Mouse (Mus musculus) forebrain, postnatal 0 days (tissue): ENCODE results near the gene Ctsk. TPM values are rescaled to one million over a fixed set of nuclear protein-coding genes. Genes with fewer than 3 reads are reported as not detected.
"Not testable (repeated sequence)": the region's sequence is repeated elsewhere in the genome, so short reads cannot be mapped to it uniquely, and the experiment has no call there.

Experiments used
- ATAC-seq: fragments of 200-750 bp; cut with Nextera tagmentation; 2 replicates; pipeline ENCODE4 v1.8.0; 2017; ENCODE audit warnings: mild to moderate bottlenecking, moderate library complexity
- DNase-seq: peaks from one replicate; pipeline ENCODE4 v3.0.0-alpha.2; 2015
- H3K27ac ChIP-seq: fragments of 300-500 bp; sonication (generic); 2 replicates; pipeline ENCODE4 v1.5.1; 2014; ENCODE audit warnings: low read depth, mild to moderate bottlenecking, antibody characterized with exemption, low read length, moderate library complexity, mixed read lengths
- H3K27me3 ChIP-seq: fragments of 300-500 bp; sonication (generic); 2 replicates; pipeline ENCODE4 v1.6.1; 2014; ENCODE audit warnings: mild to moderate bottlenecking, low read length, mixed read lengths; ENCODE audit not compliant: insufficient read depth
- H3K36me3 ChIP-seq: fragments of 300-500 bp; sonication (generic); 2 replicates; pipeline ENCODE4 v1.6.1; 2014; ENCODE audit warnings: mild to moderate bottlenecking, moderate library complexity; ENCODE audit not compliant: insufficient read depth
- H3K4me1 ChIP-seq: fragments of 300-500 bp; sonication (generic); 2 replicates; pipeline ENCODE4 v1.6.1; 2014; ENCODE audit warnings: antibody characterized with exemption; ENCODE audit not compliant: insufficient read depth
- H3K4me2 ChIP-seq: fragments of 300-500 bp; sonication (generic); 2 replicates; pipeline ENCODE4 v1.6.1; 2014; ENCODE audit warnings: low read depth, mild to moderate bottlenecking, moderate library complexity
- H3K4me3 ChIP-seq: fragments of 300-500 bp; sonication (generic); 2 replicates; pipeline ENCODE4 v1.5.1; 2014; ENCODE audit warnings: low read depth, low read length, mixed read lengths
- H3K9ac ChIP-seq: fragments of 300-500 bp; sonication (generic); 2 replicates; pipeline ENCODE4 v1.6.1; 2014; ENCODE audit warnings: mild to moderate bottlenecking
- H3K9me3 ChIP-seq: fragments of 300-500 bp; sonication (generic); 2 replicates; pipeline ENCODE4 v1.6.1; 2016; ENCODE audit warnings: low read length
- CTCF ChIP-seq: sonication (generic); IDR thresholded peaks from 2 replicates; pipeline ENCODE4 v1.5.1; 2016; ENCODE audit warnings: antibody characterized with exemption, control low read depth, low read depth
- WGBS: fragments of 180-500 bp; shearing (Covaris S2); extraction: QIAGEN DNeasy Blood & Tissue Kit; methylation state at CpG from one replicate; pipeline ENCODE4 v1.1.7; 2014; 5-methylcytosine and 5-hydroxymethylcytosine counted together
- polyA plus RNA-seq: library from polyadenylated mRNA; unstranded; fragments of >200 nt; fragmentation: Nextera tagmentation; extraction: Ambion mirVana; gene quantifications from 2 replicates; pipeline ENCODE4 v1.2.1, GENCODE M21; 2015
- total RNA-seq: library from RNA; depleted of rRNA; stranded (reverse); fragments of >200 nt; gene quantifications from 2 replicates; pipeline ENCODE4 v1.2.3, GENCODE M21; 2014

Gene Ctsk
- total and polyA plus RNA-seq, 2 experiments from 2014 or later: 8.6 to 16.5 TPM

- Histone ChIP-seq H3K27ac (no peak overlapping the region), H3K36me3 (no peaks in the 10 kb centered on the region), H3K27me3 (no peaks in the 10 kb centered on the region), H3K9ac (no peak overlapping the region), H3K4me1 (no peaks in the 10 kb centered on the region), H3K9me3 (no peaks in the 10 kb centered on the region), H3K4me3 (no peak overlapping the region), H3K4me2 (no peak overlapping the region)
- ATAC-seq (no peak), DNase-seq (no peak)
- TF ChIP-seq CTCF: no peak
- WGBS: 93% methylated on average over 5 of the region's 5 CpGs
Measured at GRCm38 (mm10) chr3:95533364-95533763, 34.3 kb downstream of the Ctsk start.

- H3K27ac ChIP-seq: no peak overlapping the region
- TF ChIP-seq CTCF: no peak
- H3K9me3 ChIP-seq: no peaks in the 10 kb centered on the region
- H3K36me3 ChIP-seq: no peaks in the 10 kb centered on the region
- no peak overlapping the region for H3K4me3 ChIP-seq
- DNase-seq (no peak), ATAC-seq (no peak)
- no peak overlapping the region for H3K4me2 ChIP-seq
- H3K4me1 ChIP-seq: no peaks in the 10 kb centered on the region
- no peaks in the 10 kb centered on the region for H3K27me3 ChIP-seq
- WGBS: 73% methylated on average over 1 of the region's 1 CpGs
- H3K9ac ChIP-seq: no peak overlapping the region
Measured at GRCm38 (mm10) chr3:95534927-95535326, 35.9 kb downstream of the Ctsk start.

- no peak overlapping the region for H3K27ac ChIP-seq
- H3K27me3 ChIP-seq: no peaks in the 10 kb centered on the region
- H3K9me3 ChIP-seq: no peaks in the 10 kb centered on the region
- no peak overlapping the region for H3K9ac ChIP-seq
- ATAC-seq: no peak
- no peak for TF ChIP-seq CTCF
- H3K4me3 ChIP-seq: no peak overlapping the region
- H3K36me3 ChIP-seq: no peaks in the 10 kb centered on the region
- H3K4me1 ChIP-seq: no peaks in the 10 kb centered on the region
- DNase-seq: no peak
- 87% methylated on average over 10 of the region's 10 CpGs for WGBS
- H3K4me2 ChIP-seq: no peak overlapping the region
Measured at GRCm38 (mm10) chr3:95538936-95539335, 39.9 kb downstream of the Ctsk start.

- Histone ChIP-seq H3K4me2 (no peak overlapping the region), H3K4me3 (no peak overlapping the region), H3K4me1 (no peaks in the 10 kb centered on the region), H3K27ac (no peak overlapping the region), H3K27me3 (no peaks in the 10 kb centered on the region), H3K36me3 (no peaks in the 10 kb centered on the region), H3K9ac (no peak overlapping the region), H3K9me3 (no peaks in the 10 kb centered on the region)
- 93% methylated on average over 4 of the region's 4 CpGs for WGBS
- no peak for DNase-seq
- no peak for ATAC-seq
- TF ChIP-seq CTCF: no peak
Measured at GRCm38 (mm10) chr3:95539837-95540236, 40.8 kb downstream of the Ctsk start.

DNA sequence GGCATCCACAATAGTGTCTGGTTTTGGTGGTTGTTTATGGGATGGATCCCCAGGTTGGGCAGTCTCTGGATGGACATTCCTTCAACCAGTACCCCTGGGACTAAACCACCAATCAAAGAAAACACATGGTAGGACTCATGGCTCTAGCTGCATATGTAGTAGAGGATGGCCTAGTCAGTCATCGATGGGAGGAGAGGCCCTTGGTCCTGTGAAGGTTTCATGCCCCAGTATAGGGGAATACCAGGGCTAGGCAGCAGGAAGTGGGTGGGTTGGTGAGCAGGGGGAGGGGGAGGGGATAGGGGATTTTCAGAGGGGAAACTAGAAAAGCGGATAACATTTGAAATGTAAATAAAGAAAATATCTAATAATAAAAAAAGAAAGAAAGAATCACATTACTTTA is 42.1 kb downstream of the Ctsk start:
- not testable (repeated sequence) for H3K36me3 ChIP-seq, ATAC-seq, DNase-seq, H3K27me3 ChIP-seq, H3K9ac ChIP-seq, H3K4me3 ChIP-seq, H3K4me2 ChIP-seq, H3K9me3 ChIP-seq, H3K4me1 ChIP-seq, H3K27ac ChIP-seq
- WGBS: 90% methylated on average over 2 of the region's 2 CpGs

DNA sequence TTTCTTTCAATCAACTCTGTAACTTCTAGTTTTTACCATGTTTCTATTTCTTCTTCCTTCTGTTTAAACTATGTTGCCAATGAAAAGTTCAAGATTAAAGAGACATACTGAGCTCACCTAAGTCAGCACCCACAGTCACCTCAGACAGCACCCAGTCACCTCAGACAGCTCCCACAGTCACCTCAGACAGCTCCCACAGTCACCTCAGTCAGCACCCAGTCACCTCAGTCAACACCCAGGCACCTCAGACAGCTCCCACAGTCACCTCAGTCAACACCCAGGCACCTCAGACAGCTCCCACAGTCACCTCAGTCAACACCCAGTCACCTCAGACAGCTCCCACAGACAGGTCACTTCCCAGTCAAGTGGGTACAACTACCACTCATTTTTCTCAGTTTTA is 43.1 kb downstream of the Ctsk start:
- Histone ChIP-seq H3K27me3 (no peaks in the 10 kb centered on the region), H3K4me3 (no peak overlapping the region), H3K9ac (no peak overlapping the region), H3K4me1 (no peaks in the 10 kb centered on the region), H3K36me3 (no peaks in the 10 kb centered on the region), H3K27ac (no peak overlapping the region), H3K9me3 (no peaks in the 10 kb centered on the region), H3K4me2 (no peak overlapping the region)
- no peak for TF ChIP-seq CTCF
- DNase-seq: no peak
- ATAC-seq: no peak

- Histone ChIP-seq H3K9ac (no peak overlapping the region), H3K27ac (no peak overlapping the region), H3K4me1 (no peaks in the 10 kb centered on the region), H3K4me3 (no peak overlapping the region), H3K36me3 (no peaks in the 10 kb centered on the region), H3K4me2 (no peak overlapping the region), H3K27me3 (no peaks in the 10 kb centered on the region), H3K9me3 (no peaks in the 10 kb centered on the region)
- DNase-seq (no peak), ATAC-seq (no peak)
- WGBS: 72% methylated on average over 7 of the region's 7 CpGs
- TF ChIP-seq CTCF: no peak
Measured at GRCm38 (mm10) chr3:95542981-95543380, 43.9 kb downstream of the Ctsk start.

GRCm38 (mm10) chr3:95550176-95550575 is 51.1 kb downstream of the Ctsk start:
- no peaks in the 10 kb centered on the region for H3K27me3 ChIP-seq
- H3K9ac ChIP-seq: no peak overlapping the region
- H3K36me3 ChIP-seq: no peaks in the 10 kb centered on the region
- H3K9me3 ChIP-seq: no peaks in the 10 kb centered on the region
- no peak overlapping the region for H3K4me3 ChIP-seq
- no peaks in the 10 kb centered on the region for H3K4me1 ChIP-seq
- no peak for ATAC-seq
- no peak overlapping the region for H3K4me2 ChIP-seq
- H3K27ac ChIP-seq: no peak overlapping the region
- no peak for TF ChIP-seq CTCF
- 55% methylated on average over 1 of the region's 1 CpGs for WGBS
- DNase-seq: no peak
